Mouse (Mus musculus): ENCODE data around the gene Olfr331.
A peak's percentile ranks its signal among the peaks of the same experiment; 100 is the strongest.
"Not testable (repeated sequence)": the region's sequence is repeated elsewhere in the genome, so short reads cannot be mapped to it uniquely, and the experiment has no call there.

Gene Olfr331

GRCm38 (mm10) chr11:58502472-58502871, at the start of gene Olfr331:
Gene Olfr331, minus strand, starts transcription at chr11:58502572.
- not testable (repeated sequence) for DNase-seq (ENCODE audit: low spot score)

GRCm38 (mm10) chr11:58546322-58546721, 44.0 kb upstream of the Olfr331 start, which contains the start of gene Olfr329-ps:
Gene Olfr329-ps, minus strand, starts transcription at chr11:58546422.
- DNase-seq (ENCODE audit: low spot score): no peak

- not testable (repeated sequence) for DNase-seq (ENCODE audit: low spot score)
Observed at GRCm38 (mm10) chr11:58534736-58535135, 32.4 kb upstream of the Olfr331 start, which contains the start of gene Olfr330. Gene Olfr330, minus strand, starts transcription at chr11:58534836.

- not testable (repeated sequence) for DNase-seq (ENCODE audit: low spot score)
Observed at GRCm38 (mm10) chr11:58519756-58520155, 17.4 kb upstream of the Olfr331 start.

- not testable (repeated sequence) for DNase-seq (ENCODE audit: low spot score)
Observed at GRCm38 (mm10) chr11:58518916-58519315, 16.5 kb upstream of the Olfr331 start.

GRCm38 (mm10) chr11:58509058-58509457, 6.7 kb upstream of the Olfr331 start:
- not testable (repeated sequence) for DNase-seq (ENCODE audit: low spot score)

- peak; percentile 23 for DNase-seq (ENCODE audit: low spot score)
Observed at GRCm38 (mm10) chr11:58499290-58499689, 3.1 kb downstream of the Olfr331 start.

GRCm38 (mm10) chr11:58498761-58499160, 3.6 kb downstream of the Olfr331 start:
- no peak for DNase-seq (ENCODE audit: low spot score)

- DNase-seq (ENCODE audit: low spot score): no peak
Observed at GRCm38 (mm10) chr11:58492455-58492854, 9.9 kb downstream of the Olfr331 start, which contains the start of gene Olfr332. Gene Olfr332, minus strand, starts transcription at chr11:58492555.

- DNase-seq (ENCODE audit: low spot score): no peak
Observed at GRCm38 (mm10) chr11:58462170-58462569, 40.2 kb downstream of the Olfr331 start, which contains the start of gene Olfr30. Gene Olfr30, minus strand, starts transcription at chr11:58462270.

- DNase-seq (ENCODE audit: low spot score): no peak
Observed at GRCm38 (mm10) chr11:58453592-58453991, 48.8 kb downstream of the Olfr331 start.

GRCm38 (mm10) chr11:58452759-58453158, 49.6 kb downstream of the Olfr331 start, which contains the start of gene Lypd9:
Gene Lypd9, minus strand, starts transcription at chr11:58452923.
- no peak for DNase-seq (ENCODE audit: low spot score)
